Mouse (Mus musculus) cerebellum, adult 2 months (tissue): ENCODE measurements around the gene Nod1. TPM values are rescaled to one million over a fixed set of nuclear protein-coding genes. Genes with fewer than 3 reads are reported as not detected.

ENCODE experiments used
- DNase-seq, 2 experiments: peaks; one replicate each; pipeline ENCODE4 v3.0.0; 2021
- H3K27ac ChIP-seq: fragments of 200-500 bp; 2 replicates; pipeline ENCODE4 v1.5.1; 2012; ENCODE audit warnings: low read length, control low read depth, inconsistent platforms; ENCODE audit not compliant: insufficient read depth
- H3K27me3 ChIP-seq: fragments of 200-500 bp; 2 replicates; pipeline ENCODE4 v1.6.1; 2012; ENCODE audit warnings: inconsistent platforms, mild to moderate bottlenecking, low read length, moderate library complexity; ENCODE audit not compliant: control insufficient read depth, insufficient read depth
- H3K4me1 ChIP-seq: fragments of 200-500 bp; 2 replicates; pipeline ENCODE4 v1.6.1; 2011; ENCODE audit warnings: low read length; ENCODE audit not compliant: control insufficient read depth, insufficient read depth
- H3K4me3 ChIP-seq: fragments of 200-500 bp; replicated peaks from 2 replicates; pipeline ENCODE3; 2011; ENCODE audit warnings: mild to moderate bottlenecking, low read depth, low read length, control low read depth; ENCODE audit not compliant: insufficient read depth
- CTCF ChIP-seq: fragments of 200-500 bp; IDR thresholded peaks from 2 replicates; pipeline ENCODE4 v1.5.1; 2011; ENCODE audit warnings: low read depth, mild to moderate bottlenecking, control low read depth, low read length, moderate library complexity, borderline replicate concordance; ENCODE audit not compliant: insufficient read depth
- POLR2A ChIP-seq: fragments of 200-500 bp; IDR thresholded peaks from 2 replicates; pipeline ENCODE4 v1.6.1; 2011; ENCODE audit warnings: low read length, control low read depth, borderline replicate concordance; ENCODE audit not compliant: insufficient read depth
- WGBS: fragments of 180-500 bp; shearing (Covaris S2); methylation state at CpG from one replicate; pipeline ENCODE4 v1.1.7; 2018; 5-methylcytosine and 5-hydroxymethylcytosine counted together
- polyA plus RNA-seq: library from polyadenylated mRNA; depleted of rRNA; stranded (reverse); fragments of >200 nt; gene quantifications from 2 replicates; pipeline ENCODE4 v1.2.3, GENCODE M21; 2012

Nod1 gene
- polyA plus RNA-seq, 1 experiment: 8.0 TPM

GRCm38 (mm10) chr6:54943753-54944152 lies 28.7 kb downstream of the Nod1 start:
- TF ChIP-seq POLR2A (no peak), CTCF (no peak)
- 60% methylated on average over 24 of the region's 24 CpGs for WGBS
- Histone ChIP-seq H3K4me3 (no peak overlapping the region), H3K27ac (no peak overlapping the region), H3K4me1 (no peaks in the 10 kb centered on the region; the same call in 1 of the 2 replicates), H3K27me3 (no peaks in the 10 kb centered on the region)
- no peak for DNase-seq

GRCm38 (mm10) chr6:54943292-54943691 lies 29.1 kb downstream of the Nod1 start:
- Histone ChIP-seq H3K4me3 (no peak overlapping the region), H3K27me3 (no peaks in the 10 kb centered on the region), H3K4me1 (no peaks in the 10 kb centered on the region; the same call in 1 of the 2 replicates), H3K27ac (no peak overlapping the region)
- WGBS: 65% methylated on average over 16 of the region's 16 CpGs
- no peak for DNase-seq
- no peak for TF ChIP-seq POLR2A
- no peak for TF ChIP-seq CTCF

- Histone ChIP-seq H3K4me1 (no peaks in the 10 kb centered on the region; the same call in 1 of the 2 replicates), H3K27me3 (no peaks in the 10 kb centered on the region), H3K27ac (no peak overlapping the region), H3K4me3 (no peak overlapping the region)
- WGBS: 95% methylated on average over 6 of the region's 6 CpGs
- no peak for DNase-seq
- TF ChIP-seq POLR2A (no peak), CTCF (no peak)
These were observed 31.3 kb downstream of the Nod1 start for GRCm38 (mm10) chr6:54941149-54941548.

- no peak for TF ChIP-seq CTCF
- 52% methylated on average over 7 of the region's 7 CpGs for WGBS
These were observed 32.3 kb downstream of the Nod1 start for GRCm38 (mm10) chr6:54940126-54940525.

GRCm38 (mm10) chr6:54939631-54940030 lies 32.8 kb downstream of the Nod1 start:
- no peaks in the 10 kb centered on the region for H3K27me3 ChIP-seq
- no peak overlapping the region for H3K4me3 ChIP-seq
- H3K4me1 ChIP-seq: no peaks in the 10 kb centered on the region
- no peak overlapping the region for H3K27ac ChIP-seq
- WGBS: 25% methylated on average over 4 of the region's 4 CpGs
- TF ChIP-seq CTCF (no peak), POLR2A (no peak)
- DNase-seq: no peak

More at GRCm38 (mm10) chr6:54940126-54940525, 32.3 kb downstream of the Nod1 start:
- Histone ChIP-seq H3K27me3 (no peaks in the 10 kb centered on the region), H3K27ac (no peak overlapping the region), H3K4me3 (no peak overlapping the region), H3K4me1 (no peaks in the 10 kb centered on the region)
- DNase-seq: no peak

- no peaks in the 10 kb centered on the region for H3K4me1 ChIP-seq
- TF ChIP-seq CTCF (no peak), POLR2A (no peak)
- H3K4me3 ChIP-seq: no peak overlapping the region
- 88% methylated on average over 2 of the region's 2 CpGs for WGBS
- DNase-seq: no peak
- no peaks in the 10 kb centered on the region for H3K27me3 ChIP-seq
- H3K27ac ChIP-seq: no peak overlapping the region
These were observed 35.9 kb downstream of the Nod1 start for GRCm38 (mm10) chr6:54936496-54936895.

- DNase-seq: no peak
- Histone ChIP-seq H3K4me1 (no peaks in the 10 kb centered on the region), H3K27ac (no peak overlapping the region), H3K4me3 (no peak overlapping the region), H3K27me3 (no peaks in the 10 kb centered on the region)
- WGBS: 83% methylated on average over 5 of the region's 5 CpGs
- TF ChIP-seq POLR2A (no peak), CTCF (no peak)
These were observed 37.5 kb downstream of the Nod1 start for GRCm38 (mm10) chr6:54934930-54935329.

- 91% methylated on average over 8 of the region's 8 CpGs for WGBS
- Histone ChIP-seq H3K27me3 (no peaks in the 10 kb centered on the region), H3K27ac (no peak overlapping the region), H3K4me3 (no peak overlapping the region), H3K4me1 (no peaks in the 10 kb centered on the region)
- TF ChIP-seq CTCF: no peak
- TF ChIP-seq POLR2A: no peak
- no peak for DNase-seq
These were observed 38.1 kb downstream of the Nod1 start for GRCm38 (mm10) chr6:54934313-54934712.

- TF ChIP-seq CTCF: no peak
- TF ChIP-seq POLR2A: no peak
- Histone ChIP-seq H3K4me3 (no peak overlapping the region), H3K27me3 (no peaks in the 10 kb centered on the region), H3K27ac (no peak overlapping the region), H3K4me1 (no peaks in the 10 kb centered on the region)
- DNase-seq: no peak
- 83% methylated on average over 3 of the region's 3 CpGs for WGBS
These were observed 38.5 kb downstream of the Nod1 start for GRCm38 (mm10) chr6:54933866-54934265.
